Comparison of ENCODE assay signal across 11 mouse cellular contexts in genomic region chr6:136542105-136542504, GRCm38 (mm10). TPM values are rescaled to one million over a fixed set of nuclear protein-coding genes. Genes with fewer than 3 reads are reported as not detected.
DNase-seq lines count a peak whose midpoint lies in the region; ATAC-seq and TF ChIP-seq lines count a peak whose summit lies in the region.
"Had no signal": no experiment of that assay in that cellular context is flagged by ENCODE, and none has a peak within 500 bp of the region (broad histone marks: within the 10 kb centered on the region; RNA-seq: fewer than 3 reads in every experiment).

No protein-coding gene starts in this region.

- ATAC-seq in lung, embryonic 15.5 days (ENCODE audit: borderline replicate concordance, extremely low read depth, low FRiP score, low TSS enrichment) = no peak
- ATAC-seq in hindbrain, embryonic 14.5 days (ENCODE audit: low FRiP score) = no peak
- no peak for ATAC-seq in midbrain, postnatal 0 days (ENCODE audit: low FRiP score)
- ATAC-seq: intestine, embryonic 15.5 days; liver, embryonic 12.5 days had no signal

- peaks cover 27% of the 10 kb centered on the region for H3K36me3 ChIP-seq in heart, embryonic 10.5 days
- H3K36me3 ChIP-seq in lung, embryonic 15.5 days = peaks cover 21% of the 10 kb centered on the region; the same call in 1 of the 2 replicates
- H3K36me3 ChIP-seq in hindbrain, embryonic 14.5 days (replicated peaks; ENCODE audit: control insufficient read depth, insufficient read depth) = peaks cover 16% of the 10 kb centered on the region; the same call in 1 of the 2 replicates
- no peaks in the 10 kb centered on the region for H3K36me3 ChIP-seq in midbrain, postnatal 0 days (ENCODE audit: insufficient read depth, low read length)

- H3K27ac ChIP-seq in heart, embryonic 10.5 days = peak overlapping the region; percentile 64
- peak overlapping the region; percentile 47; the same call in 1 of the 2 replicates for H3K27ac ChIP-seq in lung, embryonic 15.5 days
- H3K27ac ChIP-seq in hindbrain, embryonic 14.5 days = peak overlapping the region; percentile 86
- peak overlapping the region; percentile 71 for H3K27ac ChIP-seq in midbrain, postnatal 0 days (ENCODE audit: low read depth, low read length)
- H3K27ac ChIP-seq: intestine, embryonic 15.5 days; liver, embryonic 12.5 days had no signal

- no peaks in the 10 kb centered on the region for H3K9me3 ChIP-seq in heart, embryonic 10.5 days
- no peaks in the 10 kb centered on the region for H3K9me3 ChIP-seq in lung, embryonic 15.5 days
- no peaks in the 10 kb centered on the region for H3K9me3 ChIP-seq in hindbrain, embryonic 14.5 days (ENCODE audit: control insufficient read depth, low read length)
- H3K9me3 ChIP-seq in midbrain, postnatal 0 days (ENCODE audit: low read length) = no peaks in the 10 kb centered on the region
- H3K9me3 ChIP-seq: intestine, embryonic 15.5 days; liver, embryonic 12.5 days had no signal

- no peak overlapping the region for H3K9ac ChIP-seq in lung, embryonic 15.5 days
- no peak overlapping the region for H3K9ac ChIP-seq in hindbrain, embryonic 14.5 days
- H3K9ac ChIP-seq in midbrain, postnatal 0 days (replicated peaks; ENCODE audit: low read length, poor library complexity, severe bottlenecking) = no peak overlapping the region
- H3K9ac ChIP-seq: intestine, embryonic 15.5 days; liver, embryonic 12.5 days had no signal

- peaks cover 33% of the 10 kb centered on the region for H3K4me1 ChIP-seq in heart, embryonic 10.5 days
- peaks cover 23% of the 10 kb centered on the region for H3K4me1 ChIP-seq in lung, embryonic 15.5 days
- H3K4me1 ChIP-seq in hindbrain, embryonic 14.5 days (replicated peaks; ENCODE audit: control insufficient read depth, insufficient read depth, low read length) = peaks cover 47% of the 10 kb centered on the region
- peaks cover 9% of the 10 kb centered on the region; the same call in 1 of the 2 replicates for H3K4me1 ChIP-seq in midbrain, postnatal 0 days (ENCODE audit: insufficient read depth, low read length)

- H3K27me3 ChIP-seq in heart, embryonic 10.5 days (ENCODE audit: insufficient read depth, poor library complexity, severe bottlenecking) = no peaks in the 10 kb centered on the region
- no peaks in the 10 kb centered on the region for H3K27me3 ChIP-seq in lung, embryonic 15.5 days
- H3K27me3 ChIP-seq in hindbrain, embryonic 14.5 days (ENCODE audit: control insufficient read depth, insufficient read depth, low read length) = no peaks in the 10 kb centered on the region
- no peaks in the 10 kb centered on the region for H3K27me3 ChIP-seq in midbrain, postnatal 0 days (ENCODE audit: insufficient read depth, low read length)
- H3K27me3 ChIP-seq: intestine, embryonic 15.5 days; liver, embryonic 12.5 days had no signal

- DNase-seq in heart, embryonic 10.5 days (ENCODE audit: low spot score) = no peak
- no peak for DNase-seq in heart, postnatal 4 days
- DNase-seq in lung, postnatal 36 days = no peak
- DNase-seq in hindbrain, embryonic 14.5 days (ENCODE audit: low spot score) = no peak
- DNase-seq in midbrain, postnatal 0 days (ENCODE audit: low spot score) = no peak
- DNase-seq in layer of hippocampus, adult 9-11 months = no peak
- no peak for DNase-seq in left cerebral cortex, adult 8-10 months (ENCODE audit: low spot score in 2 of 2)
- DNase-seq: thymus, postnatal 36 days had no signal

- TF ChIP-seq CTCF in midbrain, postnatal 0 days (IDR thresholded peaks at IDR 0.05) = no peak

- 84% methylated on average over 1 of the region's 1 CpGs for WGBS in heart, embryonic 10.5 days
- 67% methylated on average over 1 of the region's 1 CpGs for WGBS in lung, embryonic 15.5 days
- WGBS in hindbrain, embryonic 14.5 days = 78% methylated on average over 1 of the region's 1 CpGs
- 72% methylated on average over 1 of the region's 1 CpGs for WGBS in midbrain, postnatal 0 days

- H3K4me3 ChIP-seq in heart, embryonic 10.5 days = no peak overlapping the region
- no peak overlapping the region for H3K4me3 ChIP-seq in lung, embryonic 15.5 days
- H3K4me3 ChIP-seq in hindbrain, embryonic 14.5 days (replicated peaks; ENCODE audit: low read length) = no peak overlapping the region
- no peak overlapping the region for H3K4me3 ChIP-seq in midbrain, postnatal 0 days (ENCODE audit: low read depth, low read length)
- H3K4me3 ChIP-seq: intestine, embryonic 15.5 days; liver, embryonic 12.5 days had no signal

- H3K4me2 ChIP-seq in lung, embryonic 15.5 days = no peak overlapping the region
- H3K4me2 ChIP-seq in hindbrain, embryonic 14.5 days (replicated peaks) = no peak overlapping the region
- no peak overlapping the region for H3K4me2 ChIP-seq in midbrain, postnatal 0 days (ENCODE audit: low read depth, low read length, poor library complexity, severe bottlenecking)
- H3K4me2 ChIP-seq: intestine, embryonic 15.5 days; liver, embryonic 12.5 days had no signal

RNA-seq across cellular contexts. Expression of gene Atf7ip, which starts 36.1 kb away (rescaled TPM):
- polyA plus RNA-seq in heart, embryonic 10.5 days (2016; fragmentation: Nextera tagmentation; extraction: Ambion mirVana) = 37.7 and 42.4 TPM in 2 replicates
- total RNA-seq in heart, postnatal 4 days (2021) = 100 to 1,000 TPM; 107 to 108 TPM
- 36.8 and 44.9 TPM in 2 replicates for polyA plus RNA-seq in lung, embryonic 15.5 days (2015; fragmentation: Nextera tagmentation; extraction: Ambion mirVana)
- 42.8 and 49.7 TPM in 2 replicates for polyA plus RNA-seq in hindbrain, embryonic 14.5 days (2014; fragmentation: Nextera tagmentation; extraction: Ambion mirVana)
- total RNA-seq in midbrain, postnatal 0 days (2014; rRNA removed) = 43.1 and 55.2 TPM in 2 replicates
- 18.9 and 28.7 TPM in 2 replicates for polyA plus RNA-seq in midbrain, postnatal 0 days (2015; fragmentation: Nextera tagmentation; extraction: Ambion mirVana)
- 100 to 1,000 TPM in 2 of 4 experiments, 10 to 100 TPM in 2; 94.0 to 124 (median 106) TPM for total RNA-seq in left cerebral cortex, adult 8-10 months (2022)
